Mouse (Mus musculus) liver, adult 2 months (tissue): ENCODE measurements around the gene Ube4b. TPM values are rescaled to one million over a fixed set of nuclear protein-coding genes. Genes with fewer than 3 reads are reported as not detected.
"Not testable (repeated sequence)": the region's sequence is repeated elsewhere in the genome, so short reads cannot be mapped to it uniquely, and the experiment has no call there.

Experiments
- DNase-seq: peaks from one replicate; pipeline ENCODE4 v3.0.0-alpha.2; 2011; ENCODE audit warnings: low read depth, low spot score; ENCODE audit errors: extremely low read depth
- H3K27ac ChIP-seq: fragments of 200-500 bp; replicated peaks from 2 replicates; pipeline ENCODE4 v1.5.1; 2012; ENCODE audit warnings: low read depth, mild to moderate bottlenecking, control low read depth, inconsistent platforms, low read length; ENCODE audit not compliant: insufficient read depth
- H3K27me3 ChIP-seq: fragments of 200-500 bp; 2 replicates; pipeline ENCODE4 v1.6.1; 2012; ENCODE audit warnings: mild to moderate bottlenecking, moderate library complexity, low read length, inconsistent platforms; ENCODE audit not compliant: control insufficient read depth, insufficient read depth
- H3K36me3 ChIP-seq: fragments of 200-500 bp; 2 replicates; pipeline ENCODE4 v1.6.1; 2012; ENCODE audit warnings: low read length, inconsistent platforms; ENCODE audit not compliant: control insufficient read depth, insufficient read depth
- H3K4me1 ChIP-seq: fragments of 200-500 bp; 2 replicates; pipeline ENCODE4 v1.6.1; 2011; ENCODE audit warnings: low read length; ENCODE audit not compliant: control insufficient read depth, insufficient read depth
- H3K4me3 ChIP-seq: fragments of 200-500 bp; 2 replicates; pipeline ENCODE4 v1.5.1; 2011; ENCODE audit warnings: low read depth, mild to moderate bottlenecking, control low read depth, low read length, moderate library complexity; ENCODE audit not compliant: insufficient read depth
- H3K79me2 ChIP-seq: fragments of 200-500 bp; 2 replicates; pipeline ENCODE4 v1.6.1; 2012; ENCODE audit warnings: inconsistent platforms, mild to moderate bottlenecking, low read length, moderate library complexity; ENCODE audit not compliant: control insufficient read depth, insufficient read depth
- H3K9ac ChIP-seq: fragments of 200-500 bp; 2 replicates; pipeline ENCODE4 v1.6.1; 2012; ENCODE audit warnings: low read depth, mild to moderate bottlenecking, control low read depth, inconsistent platforms, low read length
- CTCF ChIP-seq: fragments of 200-500 bp; IDR thresholded peaks from 2 replicates; pipeline ENCODE4 v1.5.1; 2011; ENCODE audit warnings: low read depth, low read length, control low read depth
- POLR2A ChIP-seq: fragments of 200-500 bp; IDR thresholded peaks from 2 replicates; pipeline ENCODE4 v1.6.1; 2011; ENCODE audit warnings: low read length, control low read depth; ENCODE audit not compliant: insufficient read depth; ENCODE audit errors: extremely low read depth
- WGBS: fragments of 180-500 bp; shearing (Covaris S2); methylation state at CpG from one replicate; pipeline ENCODE4 v1.1.7; 2018; 5-methylcytosine and 5-hydroxymethylcytosine counted together
- polyA plus RNA-seq: library from polyadenylated mRNA; depleted of rRNA; stranded (reverse); fragments of >200 nt; gene quantifications from 2 replicates; pipeline ENCODE4 v1.2.3, GENCODE M21; 2012
- total RNA-seq: library from RNA; depleted of rRNA; stranded (reverse); fragments of >200 nt; gene quantifications from 2 replicates; pipeline ENCODE4 v1.2.3, GENCODE M21; 2014

The Ube4b gene
- total and polyA plus RNA-seq, 2 experiments: 23.3 to 30.0 TPM

- Histone ChIP-seq H3K4me3 (no peak overlapping the region), H3K4me1 (no peaks in the 10 kb centered on the region), H3K79me2 (no peaks in the 10 kb centered on the region), H3K9ac (no peak overlapping the region), H3K27me3 (no peaks in the 10 kb centered on the region), H3K27ac (no peak overlapping the region), H3K36me3 (no peaks in the 10 kb centered on the region; the same call in 1 of the 2 replicates)
- no peak for DNase-seq
- TF ChIP-seq POLR2A (no peak), CTCF (no peak)
- WGBS: 75% methylated on average over 6 of the region's 7 CpGs
These were observed 35.2 kb upstream of the Ube4b start for GRCm38 (mm10) chr4:149461579-149462304.

- not testable (repeated sequence) for H3K4me3 ChIP-seq, H3K27me3 ChIP-seq, H3K79me2 ChIP-seq, DNase-seq, H3K4me1 ChIP-seq, H3K27ac ChIP-seq, H3K36me3 ChIP-seq, H3K9ac ChIP-seq
- 0 out of 2 replicates have a peak, but pooled peaks have one; percentile 5 for TF ChIP-seq CTCF
- 86% methylated on average over 2 of the region's 2 CpGs for WGBS
These were observed 33.9 kb upstream of the Ube4b start for GRCm38 (mm10) chr4:149460475-149460874.

GRCm38 (mm10) chr4:149459425-149459824, 32.9 kb upstream of the Ube4b start:
- TF ChIP-seq POLR2A (no peak), CTCF (no peak)
- H3K27me3 ChIP-seq: no peaks in the 10 kb centered on the region
- no peak for DNase-seq
- no peaks in the 10 kb centered on the region for H3K79me2 ChIP-seq
- no peak overlapping the region for H3K27ac ChIP-seq
- no peaks in the 10 kb centered on the region for H3K36me3 ChIP-seq
- H3K9ac ChIP-seq: no peak overlapping the region
- H3K4me3 ChIP-seq: no peak overlapping the region
- H3K4me1 ChIP-seq: no peaks in the 10 kb centered on the region
- WGBS: 78% methylated on average over 1 of the region's 1 CpGs

GRCm38 (mm10) chr4:149458526-149458925, 32.0 kb upstream of the Ube4b start:
- Histone ChIP-seq H3K36me3 (no peaks in the 10 kb centered on the region), H3K4me1 (peaks cover 2% of the 10 kb centered on the region; the same call in 1 of the 2 replicates), H3K4me3 (no peak overlapping the region), H3K27ac (no peak overlapping the region), H3K9ac (no peak overlapping the region), H3K79me2 (no peaks in the 10 kb centered on the region), H3K27me3 (no peaks in the 10 kb centered on the region)
- TF ChIP-seq CTCF (no peak), POLR2A (no peak)
- WGBS: 68% methylated on average over 5 of the region's 5 CpGs
- no peak for DNase-seq

GRCm38 (mm10) chr4:149457831-149458430, 31.4 kb upstream of the Ube4b start:
- WGBS: 66% methylated on average over 6 of the region's 6 CpGs
- peaks cover 2% of the 10 kb centered on the region; the same call in 1 of the 2 replicates for H3K4me1 ChIP-seq
- peak; percentile 43 for DNase-seq
- H3K27ac ChIP-seq: no peak overlapping the region
- H3K79me2 ChIP-seq: no peaks in the 10 kb centered on the region
- no peaks in the 10 kb centered on the region for H3K36me3 ChIP-seq
- no peak for TF ChIP-seq CTCF
- no peak for TF ChIP-seq POLR2A
- no peak overlapping the region for H3K4me3 ChIP-seq
- no peak overlapping the region for H3K9ac ChIP-seq
- H3K27me3 ChIP-seq: no peaks in the 10 kb centered on the region

- H3K27me3 ChIP-seq, DNase-seq, H3K27ac ChIP-seq, H3K79me2 ChIP-seq, H3K9ac ChIP-seq, H3K4me3 ChIP-seq, H3K36me3 ChIP-seq, H3K4me1 ChIP-seq: not testable (repeated sequence)
- WGBS: 86% methylated on average over 27 of the region's 27 CpGs
These were observed 30.6 kb upstream of the Ube4b start for GRCm38 (mm10) chr4:149457163-149457562.
